Mouse (Mus musculus) midbrain, embryonic 11.5 days (tissue): ENCODE measurements around the gene Rnf43. TPM values are rescaled to one million over a fixed set of nuclear protein-coding genes. Genes with fewer than 3 reads are reported as not detected.

Experiments used
- ATAC-seq: fragments of 200-750 bp; cut with Nextera tagmentation; 2 replicates; pipeline ENCODE4 v1.8.0; 2017; ENCODE audit warnings: moderate TSS enrichment, moderate library complexity; ENCODE audit not compliant: low FRiP score
- DNase-seq: peaks from one replicate; pipeline ENCODE4 v3.0.0; 2015; ENCODE audit warnings: low spot score; ENCODE audit errors: missing footprints
- H3K27ac ChIP-seq: fragments of 300-500 bp; sonication (generic); 2 replicates; pipeline ENCODE4 v1.5.1; 2014; ENCODE audit warnings: low read depth, low read length
- H3K27me3 ChIP-seq: fragments of 300-500 bp; sonication (generic); 2 replicates; pipeline ENCODE4 v1.6.1; 2014; ENCODE audit warnings: mild to moderate bottlenecking, low read length, moderate library complexity, mixed read lengths; ENCODE audit not compliant: control insufficient read depth, insufficient read depth
- H3K36me3 ChIP-seq: fragments of 300-500 bp; sonication (generic); 2 replicates; pipeline ENCODE4 v1.6.1; 2014; ENCODE audit warnings: mild to moderate bottlenecking, low read length, moderate library complexity, mixed read lengths; ENCODE audit not compliant: control insufficient read depth, insufficient read depth
- H3K4me1 ChIP-seq: fragments of 300-500 bp; sonication (generic); 2 replicates; pipeline ENCODE4 v1.6.1; 2014; ENCODE audit warnings: low read length; ENCODE audit not compliant: control insufficient read depth, insufficient read depth
- H3K4me2 ChIP-seq: fragments of 300-500 bp; sonication (generic); 2 replicates; pipeline ENCODE4 v1.6.1; 2014; ENCODE audit warnings: mild to moderate bottlenecking, moderate library complexity
- H3K4me3 ChIP-seq: fragments of 300-500 bp; sonication (generic); 2 replicates; pipeline ENCODE4 v1.5.1; 2014; ENCODE audit warnings: low read depth, low read length
- H3K9ac ChIP-seq: fragments of 300-500 bp; sonication (generic); 2 replicates; pipeline ENCODE4 v1.6.1; 2014; ENCODE audit warnings: low read length
- H3K9me3 ChIP-seq: fragments of 300-500 bp; sonication (generic); 2 replicates; pipeline ENCODE4 v1.6.1; 2016; ENCODE audit warnings: low read length; ENCODE audit not compliant: control insufficient read depth
- WGBS: fragments of 180-500 bp; shearing (Covaris S2); extraction: QIAGEN DNeasy Blood & Tissue Kit; methylation state at CpG from one replicate; pipeline ENCODE4 v1.1.7; 2014; 5-methylcytosine and 5-hydroxymethylcytosine counted together
- polyA plus RNA-seq: library from polyadenylated mRNA; unstranded; fragments of >200 nt; fragmentation: Nextera tagmentation; extraction: Ambion mirVana; gene quantifications from 2 replicates; pipeline ENCODE4 v1.2.1, GENCODE M21; 2014

The Rnf43 gene
- polyA plus RNA-seq, 1 experiment from 2014 or later, result 0.61 TPM

DNA sequence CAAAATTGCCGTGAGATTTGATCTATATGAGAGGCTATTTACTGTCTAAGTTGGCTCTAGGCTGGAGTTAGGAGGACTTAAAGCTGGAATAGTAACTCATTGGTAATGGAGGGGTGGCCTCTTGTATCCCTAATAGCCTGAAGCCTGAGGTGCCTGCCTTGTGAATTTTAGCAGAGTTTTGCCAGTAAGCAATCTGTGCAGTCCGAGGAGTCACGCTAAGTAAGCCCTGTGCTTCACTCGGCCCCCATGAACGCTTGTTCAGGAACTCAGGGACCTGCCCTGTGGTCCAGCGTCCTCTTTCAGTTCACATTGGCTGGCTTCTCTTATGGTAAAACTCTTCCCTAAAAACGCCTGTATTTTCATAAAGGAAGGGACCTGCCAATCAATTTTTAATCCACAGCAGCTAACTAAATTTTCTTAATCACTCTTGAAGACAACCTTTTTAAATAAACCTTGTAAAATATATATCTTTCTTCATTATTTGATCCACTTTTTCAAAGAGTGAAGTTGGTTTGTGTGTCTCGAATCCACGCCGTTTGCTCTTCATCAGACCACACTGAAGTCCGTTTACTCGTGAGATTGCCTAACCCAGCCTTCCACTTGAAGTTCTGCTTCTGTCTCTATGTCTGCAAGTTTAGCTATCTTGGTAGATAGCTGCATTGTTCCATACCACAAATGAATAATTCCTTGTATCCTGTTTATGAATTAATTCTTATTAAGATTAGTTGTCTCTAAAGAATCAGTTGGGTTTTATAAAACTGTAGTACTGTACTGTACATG is 3.9 kb downstream of the Rnf43 start:
- Histone ChIP-seq H3K4me2 (no peak overlapping the region), H3K9me3 (no peaks in the 10 kb centered on the region), H3K27me3 (peaks cover 3% of the 10 kb centered on the region; the same call in 1 of the 2 replicates), H3K36me3 (no peaks in the 10 kb centered on the region), H3K9ac (no peak overlapping the region), H3K4me1 (no peaks in the 10 kb centered on the region; the same call in 1 of the 2 replicates), H3K27ac (no peak overlapping the region), H3K4me3 (no peak overlapping the region)
- no peak for ATAC-seq
- no peak for DNase-seq
- 89% methylated on average over 12 of the region's 12 CpGs for WGBS

DNA sequence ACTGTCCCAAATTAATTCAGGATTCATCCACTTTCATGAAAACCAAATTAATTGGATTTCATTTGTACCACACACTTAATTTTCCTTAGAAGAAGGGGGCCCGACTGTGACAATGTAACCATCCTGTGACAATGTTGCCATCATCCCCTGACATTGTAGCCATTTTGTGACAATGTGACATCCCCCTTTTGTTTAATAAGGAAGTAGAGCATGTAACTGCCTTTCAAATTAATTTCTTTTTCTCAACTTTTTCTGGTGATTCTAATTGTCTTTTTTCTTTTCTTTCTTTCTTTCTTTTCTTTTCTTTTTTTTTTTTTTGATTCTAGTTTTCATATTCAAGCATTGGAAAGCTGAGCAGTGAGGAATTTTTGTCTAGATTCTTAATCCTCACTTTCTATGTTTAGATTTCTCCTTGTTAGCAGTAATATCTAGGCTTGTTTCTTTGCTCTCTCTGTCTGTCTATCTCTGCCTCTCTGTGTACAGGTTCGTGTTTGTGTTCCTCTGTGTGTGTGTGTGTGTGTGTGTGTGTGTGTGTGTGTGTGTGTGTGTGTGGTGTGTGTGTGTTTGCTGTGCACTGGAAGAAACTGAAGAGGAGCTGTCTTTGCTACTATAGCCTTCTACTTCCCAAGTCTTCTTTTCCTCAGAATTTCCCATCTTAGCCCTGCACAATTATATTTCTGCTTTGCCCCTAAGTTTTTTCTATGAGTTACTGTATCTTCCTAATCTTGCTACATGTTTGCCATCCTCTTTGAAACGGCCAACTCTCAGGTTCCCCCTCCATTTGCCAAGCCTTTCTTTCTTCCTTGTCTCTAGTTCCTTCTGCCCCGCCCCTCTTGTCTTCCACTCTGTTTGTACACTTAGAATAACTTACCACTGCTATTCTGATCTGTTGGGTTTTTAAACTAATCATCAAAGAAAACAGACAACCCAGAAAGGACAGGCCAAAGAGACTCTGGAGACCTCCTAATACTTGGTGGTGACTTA is 4.9 kb downstream of the Rnf43 start:
- H3K27ac ChIP-seq, result no peak overlapping the region
- no peak for DNase-seq
- H3K4me3 ChIP-seq, result no peak overlapping the region
- no peak overlapping the region for H3K4me2 ChIP-seq
- H3K4me1 ChIP-seq, result no peaks in the 10 kb centered on the region; the same call in 1 of the 2 replicates
- ATAC-seq, result no peak
- no peaks in the 10 kb centered on the region for H3K36me3 ChIP-seq
- 80% methylated on average over 4 of the region's 4 CpGs for WGBS
- H3K27me3 ChIP-seq, result peaks cover 3% of the 10 kb centered on the region; the same call in 1 of the 2 replicates
- H3K9me3 ChIP-seq, result no peaks in the 10 kb centered on the region
- no peak overlapping the region for H3K9ac ChIP-seq

DNA sequence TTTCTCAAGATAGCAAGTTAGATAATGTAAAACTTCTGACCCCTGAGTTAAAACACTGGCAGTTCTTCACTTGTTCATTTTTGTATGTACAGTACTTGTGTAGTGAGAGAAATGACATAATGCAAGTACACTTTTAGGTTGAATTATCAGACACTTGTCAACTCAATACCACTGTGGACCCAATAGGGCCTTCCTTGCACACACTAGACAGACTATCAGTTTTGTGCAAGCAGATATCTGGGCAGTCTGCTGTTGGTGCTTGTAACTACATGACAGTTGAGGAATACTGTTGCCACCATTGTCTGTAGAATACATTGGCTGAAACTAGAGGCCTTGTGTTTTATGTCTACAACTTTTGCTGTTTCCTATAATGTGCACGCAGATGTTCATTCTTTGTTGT is 10.8 kb downstream of the Rnf43 start:
- H3K9me3 ChIP-seq, result no peaks in the 10 kb centered on the region

DNA sequence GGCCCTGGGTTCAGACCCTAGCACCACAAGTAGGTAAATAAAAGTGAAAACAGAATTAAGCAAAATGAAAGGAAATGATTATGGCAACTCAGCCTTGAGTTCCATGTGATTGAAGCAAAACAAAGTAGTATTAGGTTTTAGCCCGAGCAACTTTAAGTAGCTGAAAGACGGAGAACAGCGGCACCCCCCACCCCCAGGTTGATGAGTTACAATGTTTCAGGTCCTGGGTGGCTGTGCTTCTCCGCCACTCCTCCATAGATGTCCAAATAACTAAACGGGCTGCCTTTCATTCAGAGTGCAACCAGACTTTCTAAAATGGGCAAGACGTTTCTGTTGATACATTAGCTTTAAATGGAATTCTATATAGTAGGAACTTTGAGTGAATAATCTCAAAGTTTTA is 13.1 kb downstream of the Rnf43 start:
- Histone ChIP-seq H3K9ac (no peak overlapping the region), H3K4me2 (no peak overlapping the region), H3K9me3 (no peaks in the 10 kb centered on the region), H3K36me3 (no peaks in the 10 kb centered on the region), H3K27ac (no peak overlapping the region), H3K4me1 (no peaks in the 10 kb centered on the region), H3K27me3 (no peaks in the 10 kb centered on the region), H3K4me3 (no peak overlapping the region)
- WGBS, result 86% methylated on average over 6 of the region's 6 CpGs
- no peak for DNase-seq
- no peak for ATAC-seq

More for the DNA sequence above, 10.8 kb downstream of the Rnf43 start:
- Histone ChIP-seq H3K4me3 (no peak overlapping the region), H3K27me3 (no peaks in the 10 kb centered on the region), H3K9ac (no peak overlapping the region), H3K27ac (no peak overlapping the region), H3K4me2 (no peak overlapping the region), H3K36me3 (no peaks in the 10 kb centered on the region), H3K4me1 (no peaks in the 10 kb centered on the region)
- no peak for DNase-seq
- no peak for ATAC-seq
- 93% methylated on average over 1 of the region's 1 CpGs for WGBS

DNA sequence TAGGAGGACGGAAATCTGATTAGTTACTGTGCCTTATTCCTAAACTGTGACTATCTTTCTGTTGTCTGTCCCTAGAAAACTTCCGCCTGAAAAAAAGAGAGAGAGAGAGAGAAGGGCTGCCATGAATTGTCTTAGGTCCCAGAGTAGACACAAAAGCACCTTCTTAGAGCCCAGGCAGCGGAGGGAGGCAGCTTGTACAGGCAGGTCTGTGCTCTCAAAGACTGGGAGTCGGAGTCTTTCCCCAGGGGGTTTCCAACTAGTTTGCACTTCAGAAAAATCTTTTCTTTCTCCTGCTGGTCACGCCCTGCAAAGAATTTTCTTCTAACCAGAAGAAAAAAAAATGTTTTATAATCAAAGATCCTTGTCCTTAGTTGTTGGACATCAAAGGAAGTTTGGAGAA is 15.2 kb downstream of the Rnf43 start:
- H3K27me3 ChIP-seq, result no peaks in the 10 kb centered on the region
- no peaks in the 10 kb centered on the region for H3K36me3 ChIP-seq
- DNase-seq, result no peak
- no peak for ATAC-seq
- H3K4me1 ChIP-seq, result no peaks in the 10 kb centered on the region
- no peak overlapping the region for H3K27ac ChIP-seq
- no peak overlapping the region for H3K4me3 ChIP-seq
- H3K9me3 ChIP-seq, result no peaks in the 10 kb centered on the region
- H3K9ac ChIP-seq, result no peak overlapping the region
- H3K4me2 ChIP-seq, result no peak overlapping the region
- WGBS, result 38% methylated on average over 5 of the region's 5 CpGs

DNA sequence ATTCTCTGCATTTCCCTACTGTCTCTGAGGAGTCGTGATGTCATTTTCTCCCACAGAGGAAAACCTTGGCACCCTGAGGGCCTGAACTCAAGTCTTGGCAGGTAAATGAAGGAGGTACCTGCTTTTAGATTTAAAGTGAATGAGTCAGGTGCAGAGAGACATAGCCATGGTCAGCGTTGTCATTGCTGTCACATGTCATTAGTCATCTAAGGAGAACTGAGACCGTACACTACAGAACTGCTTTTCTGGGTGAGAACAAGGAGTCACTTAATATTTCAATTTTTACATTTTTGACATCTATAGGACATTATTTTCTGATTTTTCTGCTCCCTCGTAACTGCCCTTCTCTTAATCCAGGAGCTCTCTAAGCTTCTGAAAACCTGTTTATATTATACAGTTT is 16.0 kb downstream of the Rnf43 start:
- Histone ChIP-seq H3K27ac (no peak overlapping the region), H3K4me2 (no peak overlapping the region), H3K9ac (no peak overlapping the region), H3K27me3 (no peaks in the 10 kb centered on the region), H3K4me3 (no peak overlapping the region), H3K4me1 (no peaks in the 10 kb centered on the region), H3K9me3 (no peaks in the 10 kb centered on the region), H3K36me3 (no peaks in the 10 kb centered on the region)
- DNase-seq, result no peak
- no peak for ATAC-seq
- 87% methylated on average over 4 of the region's 4 CpGs for WGBS

DNA sequence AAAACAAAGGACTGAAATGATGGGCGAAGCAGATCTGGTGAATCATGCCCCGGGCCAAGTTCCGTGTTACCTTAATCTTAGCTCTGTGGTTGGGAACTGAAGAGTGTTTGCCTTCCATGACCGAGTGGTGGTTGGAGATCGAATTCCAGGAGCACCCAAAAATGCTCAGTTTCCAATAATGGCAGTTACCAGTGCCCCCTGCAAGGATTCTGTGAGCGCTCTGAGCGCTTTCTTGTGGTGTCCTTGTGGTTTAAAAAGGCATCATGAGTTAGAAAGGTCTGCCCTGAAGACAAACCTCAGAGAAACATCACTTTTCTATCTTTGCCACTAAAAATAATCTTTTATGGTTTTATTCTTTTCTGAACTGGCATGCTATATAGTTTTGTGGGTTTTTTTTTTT is 16.5 kb downstream of the Rnf43 start:
- H3K4me3 ChIP-seq, result no peak overlapping the region
- H3K9ac ChIP-seq, result no peak overlapping the region
- WGBS, result 94% methylated on average over 7 of the region's 7 CpGs
- ATAC-seq (no peak), DNase-seq (no peak)
- H3K4me1 ChIP-seq, result no peaks in the 10 kb centered on the region
- no peaks in the 10 kb centered on the region for H3K9me3 ChIP-seq
- no peak overlapping the region for H3K4me2 ChIP-seq
- H3K36me3 ChIP-seq, result no peaks in the 10 kb centered on the region
- no peaks in the 10 kb centered on the region for H3K27me3 ChIP-seq
- H3K27ac ChIP-seq, result no peak overlapping the region

DNA sequence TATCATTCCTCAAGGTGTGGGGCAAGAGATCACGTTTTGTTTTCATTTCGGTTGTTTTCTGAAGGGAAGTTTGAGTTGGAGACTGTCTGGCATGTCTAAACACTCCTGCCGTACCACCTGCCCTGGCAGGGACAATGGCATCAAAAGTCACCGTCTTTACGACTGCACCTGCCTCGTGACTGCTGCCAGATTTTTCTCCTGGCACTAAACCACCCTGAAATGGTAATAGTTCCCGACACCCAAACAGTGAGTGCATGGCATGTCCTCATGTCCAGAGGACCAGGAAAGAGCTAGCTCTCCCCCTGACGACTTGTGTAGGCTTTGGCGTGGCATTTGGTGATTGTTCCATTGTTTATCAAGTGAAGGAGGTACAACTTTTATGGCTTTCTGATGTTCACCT is 18.3 kb downstream of the Rnf43 start:
- DNase-seq, result no peak
- no peaks in the 10 kb centered on the region for H3K27me3 ChIP-seq
- no peak for ATAC-seq
- H3K9me3 ChIP-seq, result no peaks in the 10 kb centered on the region
- H3K4me2 ChIP-seq, result no peak overlapping the region
- H3K9ac ChIP-seq, result no peak overlapping the region
- WGBS, result 88% methylated on average over 9 of the region's 9 CpGs
- no peak overlapping the region for H3K27ac ChIP-seq
- H3K4me3 ChIP-seq, result no peak overlapping the region
- H3K4me1 ChIP-seq, result no peaks in the 10 kb centered on the region
- H3K36me3 ChIP-seq, result no peaks in the 10 kb centered on the region

DNA sequence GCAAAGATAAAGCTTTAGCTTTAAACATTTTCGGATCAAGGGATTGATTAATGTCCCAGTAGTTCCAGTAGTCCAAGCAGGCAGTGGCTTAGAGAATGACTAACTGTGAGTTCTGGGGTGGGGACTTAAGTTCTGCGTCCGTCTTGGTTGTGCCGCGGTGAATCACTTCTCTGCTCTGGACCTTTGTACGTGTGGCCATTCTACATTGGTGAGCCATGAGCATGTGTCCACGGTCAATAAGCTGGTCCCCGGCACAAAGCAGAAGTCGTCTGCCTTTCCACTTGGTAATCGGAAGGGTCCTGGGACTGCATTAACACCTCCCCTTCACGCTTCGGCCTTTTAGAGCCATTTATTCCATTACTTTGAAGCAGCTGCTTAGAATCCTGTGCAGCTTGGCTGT is 19.6 kb downstream of the Rnf43 start:
- H3K4me3 ChIP-seq, result no peak overlapping the region
- H3K9me3 ChIP-seq, result no peaks in the 10 kb centered on the region
- WGBS, result 88% methylated on average over 12 of the region's 12 CpGs
- no peak overlapping the region for H3K4me2 ChIP-seq
- ATAC-seq, result no peak
- H3K36me3 ChIP-seq, result no peaks in the 10 kb centered on the region
- no peaks in the 10 kb centered on the region for H3K4me1 ChIP-seq
- no peaks in the 10 kb centered on the region for H3K27me3 ChIP-seq
- no peak overlapping the region for H3K9ac ChIP-seq
- no peak overlapping the region for H3K27ac ChIP-seq
- no peak for DNase-seq
